Mouse (Mus musculus): ENCODE data around the gene Rbm19.

Gene Rbm19

GRCm38 (mm10) chr5:120135337-120135736 lies 19.1 kb downstream of the Rbm19 start:
- no peak for DNase-seq

GRCm38 (mm10) chr5:120135823-120136222 lies 19.6 kb downstream of the Rbm19 start:
- DNase-seq = no peak

- no peak for DNase-seq
Observed at GRCm38 (mm10) chr5:120136236-120136675, 20.0 kb downstream of the Rbm19 start.

GRCm38 (mm10) chr5:120137038-120137437 lies 20.8 kb downstream of the Rbm19 start:
- no peak for DNase-seq

- no peak for DNase-seq
Observed at GRCm38 (mm10) chr5:120137846-120138245, 21.6 kb downstream of the Rbm19 start.

GRCm38 (mm10) chr5:120138406-120138805 lies 22.1 kb downstream of the Rbm19 start:
- no peak for DNase-seq

GRCm38 (mm10) chr5:120139224-120139623 lies 23.0 kb downstream of the Rbm19 start:
- DNase-seq = no peak

GRCm38 (mm10) chr5:120143941-120144340 lies 27.7 kb downstream of the Rbm19 start:
- DNase-seq = no peak

- DNase-seq = no peak
Observed at GRCm38 (mm10) chr5:120145371-120146050, 29.2 kb downstream of the Rbm19 start.

- DNase-seq = peak; percentile 73
Observed at GRCm38 (mm10) chr5:120146051-120146385, 29.8 kb downstream of the Rbm19 start.

GRCm38 (mm10) chr5:120146909-120147308 lies 30.6 kb downstream of the Rbm19 start:
- no peak for DNase-seq

- DNase-seq = peak; percentile 32
Observed at GRCm38 (mm10) chr5:120148246-120148645, 32.0 kb downstream of the Rbm19 start.

GRCm38 (mm10) chr5:120151145-120151544 lies 34.9 kb downstream of the Rbm19 start:
- no peak for DNase-seq

GRCm38 (mm10) chr5:120153140-120153539 lies 36.9 kb downstream of the Rbm19 start:
- DNase-seq = no peak

GRCm38 (mm10) chr5:120155672-120156071 lies 39.4 kb downstream of the Rbm19 start:
- no peak for DNase-seq

GRCm38 (mm10) chr5:120156166-120156909 lies 40.1 kb downstream of the Rbm19 start:
- no peak for DNase-seq

GRCm38 (mm10) chr5:120157115-120157514 lies 40.9 kb downstream of the Rbm19 start:
- DNase-seq = no peak

GRCm38 (mm10) chr5:120158476-120158875 lies 42.2 kb downstream of the Rbm19 start:
- no peak for DNase-seq

- no peak for DNase-seq
Observed at GRCm38 (mm10) chr5:120160923-120161658, 44.8 kb downstream of the Rbm19 start.

- no peak for DNase-seq
Observed at GRCm38 (mm10) chr5:120162689-120163088, 46.4 kb downstream of the Rbm19 start.

- DNase-seq = no peak
Observed at GRCm38 (mm10) chr5:120163428-120163827, 47.2 kb downstream of the Rbm19 start.

GRCm38 (mm10) chr5:120164450-120164849 lies 48.2 kb downstream of the Rbm19 start:
- DNase-seq = peak; percentile 68

- no peak for DNase-seq
Observed at GRCm38 (mm10) chr5:120165061-120165942, 49.0 kb downstream of the Rbm19 start.

Data from right cerebral cortex, postnatal 14 days (tissue).